Mouse (Mus musculus) neural tube, embryonic 14.5 days (tissue): ENCODE measurements around the gene Ppp3ca. TPM values are rescaled to one million over a fixed set of nuclear protein-coding genes. Genes with fewer than 3 reads are reported as not detected.

Source experiments
- ATAC-seq: fragments of 200-750 bp; cut with Nextera tagmentation; 2 replicates; pipeline ENCODE4 v1.8.0; 2017; ENCODE audit warnings: low read depth, mild to moderate bottlenecking, moderate TSS enrichment, moderate library complexity
- H3K27ac ChIP-seq: fragments of 300-500 bp; sonication (generic); 2 replicates; pipeline ENCODE4 v1.5.1; 2014; ENCODE audit warnings: low read depth, mild to moderate bottlenecking, control low read depth, low read length, moderate library complexity, mixed read lengths
- H3K27me3 ChIP-seq: fragments of 300-500 bp; sonication (generic); 2 replicates; pipeline ENCODE4 v1.6.1; 2014; ENCODE audit warnings: low read length; ENCODE audit not compliant: control insufficient read depth, insufficient read depth
- H3K36me3 ChIP-seq: fragments of 300-500 bp; sonication (generic); 2 replicates; pipeline ENCODE4 v1.6.1; 2014; ENCODE audit warnings: low read length, mixed read lengths; ENCODE audit not compliant: control insufficient read depth, insufficient read depth
- H3K4me1 ChIP-seq: fragments of 300-500 bp; sonication (generic); 2 replicates; pipeline ENCODE4 v1.6.1; 2014; ENCODE audit warnings: low read length; ENCODE audit not compliant: control insufficient read depth, insufficient read depth
- H3K4me2 ChIP-seq: fragments of 300-500 bp; sonication (generic); 2 replicates; pipeline ENCODE4 v1.6.1; 2014; ENCODE audit warnings: mild to moderate bottlenecking, low read depth, low read length, control low read depth
- H3K4me3 ChIP-seq: fragments of 300-500 bp; sonication (generic); 2 replicates; pipeline ENCODE4 v1.5.1; 2014; ENCODE audit warnings: low read depth, low read length, control low read depth, mixed read lengths
- H3K9ac ChIP-seq: fragments of 300-500 bp; sonication (generic); replicated peaks from 2 replicates; pipeline ENCODE4 v1.6.1; 2014; ENCODE audit warnings: low read depth, mild to moderate bottlenecking, control low read depth, low read length, mixed read lengths
- H3K9me3 ChIP-seq: fragments of 300-500 bp; sonication (generic); 2 replicates; pipeline ENCODE4 v1.6.1; 2016; ENCODE audit warnings: low read length; ENCODE audit not compliant: control insufficient read depth
- WGBS: fragments of 180-500 bp; shearing (Covaris S2); extraction: QIAGEN DNeasy Blood & Tissue Kit; methylation state at CpG from one replicate; pipeline ENCODE4 v1.1.7; 2014; 5-methylcytosine and 5-hydroxymethylcytosine counted together
- polyA plus RNA-seq: library from polyadenylated mRNA; unstranded; fragments of >200 nt; fragmentation: Nextera tagmentation; extraction: Ambion mirVana; gene quantifications from 2 replicates; pipeline ENCODE4 v1.2.1, GENCODE M21; 2014

Ppp3ca gene
- polyA plus RNA-seq, 1 experiment from 2014 or later = 215 TPM

GRCm38 (mm10) chr3:136682242-136682641 lies 12.3 kb downstream of the Ppp3ca start:
- H3K4me1 ChIP-seq = 0 out of 2 replicates have a peak, but pooled peaks cover 2% of the 10 kb centered on the region
- H3K4me3 ChIP-seq = no peak overlapping the region
- H3K27me3 ChIP-seq = no peaks in the 10 kb centered on the region
- no peaks in the 10 kb centered on the region for H3K9me3 ChIP-seq
- WGBS = 92% methylated on average over 8 of the region's 8 CpGs
- no peaks in the 10 kb centered on the region for H3K36me3 ChIP-seq
- H3K4me2 ChIP-seq = no peak overlapping the region
- H3K9ac ChIP-seq = no peak overlapping the region
- no peak for ATAC-seq
- H3K27ac ChIP-seq = no peak overlapping the region

GRCm38 (mm10) chr3:136684191-136684958 lies 14.5 kb downstream of the Ppp3ca start:
- Histone ChIP-seq H3K4me3 (no peak overlapping the region), H3K4me1 (0 out of 2 replicates have a peak, but pooled peaks cover 2% of the 10 kb centered on the region), H3K9ac (no peak overlapping the region), H3K9me3 (no peaks in the 10 kb centered on the region), H3K36me3 (no peaks in the 10 kb centered on the region), H3K27ac (no peak overlapping the region), H3K27me3 (no peaks in the 10 kb centered on the region), H3K4me2 (no peak overlapping the region)
- ATAC-seq = no peak
- 87% methylated on average over 15 of the region's 15 CpGs for WGBS

- Histone ChIP-seq H3K27me3 (no peaks in the 10 kb centered on the region), H3K36me3 (no peaks in the 10 kb centered on the region), H3K4me1 (peaks cover 6% of the 10 kb centered on the region; the same call in 1 of the 2 replicates), H3K4me2 (no peak overlapping the region), H3K9ac (no peak overlapping the region), H3K27ac (no peak overlapping the region), H3K4me3 (no peak overlapping the region), H3K9me3 (no peaks in the 10 kb centered on the region)
- no peak for ATAC-seq
- WGBS = 90% methylated on average over 8 of the region's 8 CpGs
Observed at GRCm38 (mm10) chr3:136686429-136686828, 16.5 kb downstream of the Ppp3ca start.

GRCm38 (mm10) chr3:136688101-136688586 lies 18.2 kb downstream of the Ppp3ca start:
- H3K4me2 ChIP-seq = no peak overlapping the region
- peaks cover 6% of the 10 kb centered on the region; the same call in 1 of the 2 replicates for H3K4me1 ChIP-seq
- no peaks in the 10 kb centered on the region for H3K36me3 ChIP-seq
- no peaks in the 10 kb centered on the region for H3K27me3 ChIP-seq
- H3K9me3 ChIP-seq = no peaks in the 10 kb centered on the region
- ATAC-seq = no peak
- H3K27ac ChIP-seq = no peak overlapping the region
- no peak overlapping the region for H3K9ac ChIP-seq
- H3K4me3 ChIP-seq = no peak overlapping the region
- 78% methylated on average over 9 of the region's 9 CpGs for WGBS

- peak; percentile 39; the same call in 1 of the 2 replicates for ATAC-seq
- Histone ChIP-seq H3K27ac (no peak overlapping the region), H3K9ac (no peak overlapping the region), H3K4me3 (no peak overlapping the region), H3K27me3 (no peaks in the 10 kb centered on the region), H3K9me3 (no peaks in the 10 kb centered on the region), H3K4me2 (no peak overlapping the region), H3K4me1 (peaks cover 4% of the 10 kb centered on the region; the same call in 1 of the 2 replicates), H3K36me3 (no peaks in the 10 kb centered on the region)
- WGBS = 87% methylated on average over 7 of the region's 7 CpGs
Observed at GRCm38 (mm10) chr3:136689793-136690543, 20.0 kb downstream of the Ppp3ca start.

- H3K9me3 ChIP-seq = no peaks in the 10 kb centered on the region
- no peak for ATAC-seq
- no peaks in the 10 kb centered on the region for H3K27me3 ChIP-seq
- peaks cover 4% of the 10 kb centered on the region; the same call in 1 of the 2 replicates for H3K4me1 ChIP-seq
- H3K36me3 ChIP-seq = no peaks in the 10 kb centered on the region
- WGBS = 66% methylated on average over 7 of the region's 7 CpGs
- H3K27ac ChIP-seq = no peak overlapping the region
- no peak overlapping the region for H3K4me3 ChIP-seq
- H3K9ac ChIP-seq = no peak overlapping the region
- no peak overlapping the region for H3K4me2 ChIP-seq
Observed at GRCm38 (mm10) chr3:136691984-136692383, 22.1 kb downstream of the Ppp3ca start.

GRCm38 (mm10) chr3:136693547-136693946 lies 23.6 kb downstream of the Ppp3ca start:
- no peaks in the 10 kb centered on the region for H3K9me3 ChIP-seq
- WGBS = 94% methylated on average over 1 of the region's 1 CpGs
- H3K4me1 ChIP-seq = peaks cover 4% of the 10 kb centered on the region; the same call in 1 of the 2 replicates
- no peak overlapping the region for H3K27ac ChIP-seq
- no peak overlapping the region for H3K9ac ChIP-seq
- H3K36me3 ChIP-seq = no peaks in the 10 kb centered on the region
- ATAC-seq = no peak
- no peaks in the 10 kb centered on the region for H3K27me3 ChIP-seq
- no peak overlapping the region for H3K4me2 ChIP-seq
- no peak overlapping the region for H3K4me3 ChIP-seq

GRCm38 (mm10) chr3:136697626-136698191 lies 27.8 kb downstream of the Ppp3ca start:
- Histone ChIP-seq H3K27me3 (no peaks in the 10 kb centered on the region), H3K4me3 (no peak overlapping the region), H3K9me3 (no peaks in the 10 kb centered on the region), H3K4me1 (no peaks in the 10 kb centered on the region), H3K36me3 (no peaks in the 10 kb centered on the region), H3K9ac (no peak overlapping the region), H3K27ac (no peak overlapping the region), H3K4me2 (no peak overlapping the region)
- 79% methylated on average over 3 of the region's 3 CpGs for WGBS
- no peak for ATAC-seq
